Mouse (Mus musculus) CD4-positive, CD25-positive, alpha-beta regulatory T cell, adult 4 months (primary cell): ENCODE results near the gene Satl1. TPM values are rescaled to one million over a fixed set of nuclear protein-coding genes. Genes with fewer than 3 reads are reported as not detected.
"Not testable (repeated sequence)": the region's sequence is repeated elsewhere in the genome, so short reads cannot be mapped to it uniquely, and the experiment has no call there.

Experiments
- ATAC-seq: one replicate; pipeline ENCODE4 v1.8.0; 2017
- polyA plus RNA-seq, 2 experiments: library from polyadenylated mRNA; unstranded; fragments of 100-300 nt; shearing (Covaris generic); gene quantifications; one replicate each; pipeline ENCODE4 v1.2.1; 2017

Gene Satl1
- polyA plus RNA-seq = not detected

GRCm38 (mm10) chrX:112406679-112407078 lies at the start of gene Satl1:
Satl1 (minus strand) TSS chrX:112406779.
- ATAC-seq = no peak

GRCm38 (mm10) chrX:112438064-112438463 lies 31.5 kb upstream of the Satl1 start:
- ATAC-seq = no peak

GRCm38 (mm10) chrX:112437580-112437979 lies 31.0 kb upstream of the Satl1 start:
- no peak for ATAC-seq

- ATAC-seq = not testable (repeated sequence)
Measured at GRCm38 (mm10) chrX:112422998-112423397, 16.4 kb upstream of the Satl1 start.

- no peak for ATAC-seq
Measured at GRCm38 (mm10) chrX:112412309-112412708, 5.7 kb upstream of the Satl1 start.

GRCm38 (mm10) chrX:112370577-112371410 lies 35.8 kb downstream of the Satl1 start:
- ATAC-seq = peak; percentile 92

GRCm38 (mm10) chrX:112368426-112368825 lies 38.2 kb downstream of the Satl1 start:
- ATAC-seq = no peak

GRCm38 (mm10) chrX:112348395-112348791 lies 58.2 kb downstream of the Satl1 start:
- peak; percentile 51 for ATAC-seq

- no peak for ATAC-seq
Measured at GRCm38 (mm10) chrX:112347467-112348394, 58.8 kb downstream of the Satl1 start.

- ATAC-seq = no peak
Measured at GRCm38 (mm10) chrX:112339486-112339885, 67.1 kb downstream of the Satl1 start.

Other genes starting within 250 kb of the Satl1 start
- gene 4933403O08Rik, start 167.7 kb downstream of the Satl1 start, polyA plus RNA-seq = not detected
- gene Apool, start 95.4 kb downstream of the Satl1 start, polyA plus RNA-seq = 10 to 100 TPM; 25.1 to 33.1 TPM
- not detected for gene 2010106E10Rik, start 88.5 kb upstream of the Satl1 start, polyA plus RNA-seq
- gene Zfp711, start 193.7 kb upstream of the Satl1 start, polyA plus RNA-seq = not detected